Mouse (Mus musculus) T-helper 2 cell (primary cell): ENCODE data around the gene Asphd2.
"Not testable (repeated sequence)": the region's sequence is repeated elsewhere in the genome, so short reads cannot be mapped to it uniquely, and the experiment has no call there.

Experiments
- in situ Hi-C: fragments of 300-600 bp; cut with MboI, MseI; formaldehyde crosslinking; loops from one replicate; pipeline ENCODE4 v1.15.1; 2025; ENCODE audit warnings: high pct_unique_total_duplicates

Gene Asphd2

DNA sequence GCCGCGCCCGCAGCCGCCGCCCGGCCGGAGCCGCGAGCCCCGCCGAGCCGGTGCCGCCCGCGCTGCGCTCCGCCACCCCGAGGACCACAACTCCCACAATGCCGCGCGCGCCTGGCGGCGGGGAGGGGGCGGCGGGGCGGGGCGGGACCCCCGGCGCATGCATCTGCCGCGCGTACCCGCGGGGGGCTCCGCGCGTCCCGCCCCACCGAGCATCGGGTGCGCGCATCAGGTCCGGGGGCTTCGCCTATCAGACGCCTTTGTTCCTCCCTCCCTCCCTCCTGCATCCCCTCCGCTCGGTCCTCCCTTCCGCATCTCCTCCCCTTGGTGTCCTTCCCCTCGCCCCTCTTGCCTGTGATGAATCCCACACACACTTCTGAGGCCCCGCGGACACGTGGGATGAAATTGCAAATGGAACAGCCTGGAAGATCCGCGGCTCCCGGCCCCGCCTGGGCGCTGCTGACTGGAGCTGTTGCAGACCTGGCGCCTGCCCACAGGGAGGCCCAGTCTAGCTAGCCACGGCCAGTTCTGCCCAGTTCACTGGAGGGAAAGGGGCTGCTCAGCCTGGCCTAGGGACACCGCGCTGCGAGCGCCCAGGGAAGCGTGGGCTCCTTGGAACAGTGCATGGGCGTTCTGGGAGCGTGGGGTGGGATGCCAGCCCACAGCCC, at the start of gene Asphd2:
Gene Asphd2, minus strand, starts transcription at position 88 of the 665 bp plus-strand sequence.
- in situ Hi-C loops = no loop called here

- in situ Hi-C loops = no loop called here
Measured at GRCm38 (mm10) chr5:112438535-112438934, 43.9 kb upstream of the Asphd2 start.

DNA sequence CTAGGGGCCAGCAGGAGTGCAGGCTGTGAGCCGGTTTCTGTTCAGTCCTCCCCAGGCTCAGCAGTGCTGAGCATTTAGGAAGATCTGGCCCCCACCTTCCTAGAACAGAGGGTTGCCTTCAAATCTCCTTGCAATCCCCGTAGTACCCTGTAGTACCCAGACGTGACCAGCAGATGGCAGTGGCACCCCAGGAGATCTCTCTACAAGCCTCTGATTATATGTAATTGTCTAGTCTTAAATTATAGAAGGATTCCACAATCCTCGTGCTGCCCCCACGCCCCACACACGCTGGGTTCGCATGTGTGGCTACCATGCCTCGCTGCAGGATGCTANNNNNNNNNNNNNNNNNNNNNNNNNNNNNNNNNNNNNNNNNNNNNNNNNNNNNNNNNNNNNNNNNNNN, 38.3 kb upstream of the Asphd2 start:
- in situ Hi-C loops = no loop called here

- in situ Hi-C loops = no loop called here
Measured at GRCm38 (mm10) chr5:112432033-112432432, 37.4 kb upstream of the Asphd2 start.

- in situ Hi-C loops = no loop called here
Measured at GRCm38 (mm10) chr5:112431120-112431775, 36.6 kb upstream of the Asphd2 start.

- in situ Hi-C loops = no loop called here
Measured at GRCm38 (mm10) chr5:112428944-112429343, 34.3 kb upstream of the Asphd2 start.

- in situ Hi-C loops = no loop called here
Measured at GRCm38 (mm10) chr5:112427283-112427682, 32.6 kb upstream of the Asphd2 start.

- in situ Hi-C loops = no loop called here
Measured at GRCm38 (mm10) chr5:112426635-112427034, 32.0 kb upstream of the Asphd2 start.

GRCm38 (mm10) chr5:112419535-112419934, 24.9 kb upstream of the Asphd2 start:
- in situ Hi-C loops = no loop called here

- in situ Hi-C loops = no loop called here
Measured at GRCm38 (mm10) chr5:112418023-112418422, 23.4 kb upstream of the Asphd2 start.

DNA sequence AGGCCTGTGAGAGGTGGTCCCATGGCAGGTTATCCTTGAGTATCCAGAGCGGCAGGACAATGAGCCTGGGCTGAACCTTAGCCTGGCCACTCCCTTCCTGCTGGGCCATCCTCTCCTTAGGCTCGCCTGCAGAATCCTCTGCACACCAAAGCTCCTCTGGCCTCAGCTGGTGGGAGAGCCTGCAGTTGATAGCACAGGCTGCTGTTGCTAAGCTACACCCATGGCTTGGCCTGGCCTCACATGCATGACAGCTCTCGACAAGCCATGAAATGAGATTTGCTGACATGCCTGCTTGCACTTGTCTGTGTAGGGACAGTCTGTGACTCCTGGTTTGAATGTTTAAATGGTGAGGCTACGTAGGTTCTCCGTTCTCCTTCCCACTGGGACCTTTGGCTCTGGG, 22.0 kb upstream of the Asphd2 start:
- in situ Hi-C loops = no loop called here

DNA sequence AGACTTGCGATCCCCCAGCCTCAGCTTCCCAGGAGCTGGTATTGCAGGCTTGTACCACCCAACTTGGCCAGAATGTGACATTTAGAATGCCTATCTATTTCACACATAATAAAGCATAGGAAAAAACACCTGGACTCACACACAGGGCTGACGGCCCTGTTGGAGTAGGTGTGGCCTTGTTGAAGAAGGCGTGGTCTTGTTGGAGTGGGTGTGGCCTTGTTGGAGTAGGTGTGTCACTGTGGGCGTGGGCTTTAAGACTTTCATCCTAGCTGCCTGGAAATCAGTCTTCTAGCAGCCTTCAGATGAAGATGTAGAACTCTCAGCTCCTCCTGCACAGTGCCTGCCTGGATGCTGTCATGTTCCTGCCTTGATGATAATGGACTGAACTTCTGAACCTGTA, 18.1 kb upstream of the Asphd2 start:
- in situ Hi-C loops = not testable (repeated sequence)

DNA sequence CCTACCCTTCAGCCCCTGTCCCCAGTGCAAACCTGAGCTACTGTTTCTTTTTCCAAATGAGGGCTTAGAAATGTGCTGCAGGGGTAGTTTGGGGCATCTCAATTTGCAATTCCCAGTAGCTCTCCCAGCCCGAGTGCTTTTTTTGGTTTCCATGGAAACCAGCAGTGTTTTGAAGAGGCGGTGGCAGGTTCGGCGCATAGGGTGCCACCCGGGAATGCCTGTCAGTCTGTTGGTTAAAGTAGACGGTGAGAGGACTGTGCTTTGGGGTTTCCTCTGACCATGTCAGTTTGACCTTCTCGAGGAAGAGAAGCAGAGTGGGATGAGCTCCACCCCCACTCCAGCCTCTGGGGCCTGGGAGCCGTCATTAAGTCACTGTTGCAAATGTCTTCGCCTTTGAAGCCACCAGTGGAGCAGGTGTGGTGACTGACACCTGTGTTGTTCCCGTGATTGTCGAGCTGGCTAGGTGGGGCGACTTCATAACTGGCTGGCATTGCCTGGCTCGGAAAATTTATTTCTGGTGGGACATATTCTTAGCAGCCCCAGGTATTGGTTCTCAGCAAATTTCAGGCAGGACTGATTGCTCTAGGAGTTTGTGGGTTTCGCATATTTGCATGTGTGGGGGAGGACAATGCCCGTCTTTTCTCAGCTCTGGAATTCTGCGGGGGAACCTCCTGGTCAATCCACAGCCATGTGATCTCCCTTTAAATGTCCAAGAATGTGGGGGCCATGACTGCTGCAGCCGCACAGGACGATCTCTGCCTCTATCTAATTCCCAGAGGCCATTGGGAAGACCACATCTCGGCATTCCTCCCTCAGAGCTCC, 17.1 kb upstream of the Asphd2 start:
- in situ Hi-C loops = no loop called here

DNA sequence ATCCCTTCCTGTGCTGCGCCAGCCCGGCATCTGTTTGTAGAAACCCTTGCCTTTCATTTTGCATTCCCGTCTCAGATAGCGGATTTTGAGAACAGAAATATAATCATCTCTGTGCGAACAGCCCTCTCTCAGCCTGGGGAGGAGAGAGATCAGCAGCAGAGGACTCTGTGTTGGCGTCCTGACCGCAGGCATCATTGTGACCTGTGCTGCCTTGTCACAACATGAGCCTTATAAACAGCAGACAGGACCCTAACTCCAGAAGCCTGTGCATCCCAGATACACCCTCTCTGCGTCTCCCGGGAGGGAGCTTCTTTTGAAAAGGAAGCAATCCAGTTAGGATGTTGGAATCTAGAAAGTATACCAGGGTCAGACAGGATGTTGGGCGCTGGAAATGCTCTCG, 16.4 kb upstream of the Asphd2 start:
- in situ Hi-C loops = no loop called here

- in situ Hi-C loops = no loop called here
Measured at GRCm38 (mm10) chr5:112409274-112409673, 14.6 kb upstream of the Asphd2 start.

DNA sequence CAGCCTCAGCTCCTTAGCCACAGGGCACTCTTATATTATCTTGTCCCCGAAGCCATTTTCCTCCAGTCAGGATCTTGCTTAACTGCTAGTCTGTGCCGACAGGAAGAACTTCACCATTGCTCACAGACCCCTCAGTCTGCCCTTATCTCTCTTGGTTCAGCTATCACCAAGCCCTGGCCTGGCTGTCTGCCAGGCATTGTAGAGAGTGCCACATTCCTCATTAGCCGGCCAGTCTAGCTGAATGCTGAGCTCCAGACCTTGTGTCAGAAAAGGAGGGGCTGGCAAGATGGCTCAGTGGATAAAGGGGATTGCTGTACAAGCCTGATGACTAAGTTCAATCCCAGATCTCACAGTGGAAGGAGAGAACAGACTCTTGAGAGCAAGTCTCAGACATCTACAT, 11.4 kb upstream of the Asphd2 start:
- in situ Hi-C loops = no loop called here

DNA sequence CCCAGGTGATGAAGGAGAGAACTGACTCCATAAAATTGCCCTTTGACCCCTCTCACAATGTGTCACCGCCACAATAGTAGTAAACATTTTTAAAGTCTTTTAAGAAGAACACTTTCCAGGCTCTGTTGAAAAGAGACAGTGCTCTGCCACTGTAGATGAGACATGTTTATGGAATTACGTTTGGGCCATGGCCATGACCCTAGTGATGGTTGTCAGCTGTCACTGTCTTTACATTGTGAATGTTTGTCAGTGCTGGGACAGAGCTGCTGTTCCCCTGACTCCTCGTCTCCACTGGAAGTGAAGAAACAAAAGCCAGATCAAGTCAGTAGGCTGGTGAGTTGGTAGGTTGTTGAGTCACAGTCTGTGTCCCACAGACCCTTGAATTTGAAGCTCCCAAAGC, 7.8 kb upstream of the Asphd2 start:
- in situ Hi-C loops = no loop called here

GRCm38 (mm10) chr5:112399284-112399683, 4.6 kb upstream of the Asphd2 start:
- in situ Hi-C loops = no loop called here

DNA sequence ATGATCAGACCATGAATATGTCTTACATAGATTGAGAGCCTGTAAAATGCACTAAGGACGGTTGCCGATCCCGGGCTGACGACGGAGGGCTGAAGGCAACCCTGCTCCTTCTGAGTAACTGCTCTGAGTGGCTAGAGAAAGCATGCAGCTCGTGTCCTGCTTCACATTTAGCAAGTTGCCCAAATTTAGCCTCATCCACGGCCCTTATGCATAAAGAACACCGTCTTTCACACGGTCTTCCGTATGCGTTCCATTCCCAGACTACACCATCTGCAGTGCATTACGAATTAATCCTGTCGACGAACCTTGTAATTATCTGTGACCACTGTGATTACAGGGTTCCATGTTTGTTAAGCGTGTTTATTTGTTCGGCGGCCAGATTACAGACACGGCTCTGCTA, 1.4 kb upstream of the Asphd2 start:
- in situ Hi-C loops = no loop called here

- in situ Hi-C loops = no loop called here
Measured at GRCm38 (mm10) chr5:112394415-112394763, 277 bp downstream of the Asphd2 start.

- in situ Hi-C loops = no loop called here
Measured at GRCm38 (mm10) chr5:112393741-112394414, 788 bp downstream of the Asphd2 start.

GRCm38 (mm10) chr5:112391676-112392323, 2.9 kb downstream of the Asphd2 start:
- in situ Hi-C loops = no loop called here
